22 mouse cellular contexts compared by ENCODE assay signal in genomic region chr2:167903242-167903952, GRCm38 (mm10). TPM values are rescaled to one million over a fixed set of nuclear protein-coding genes. Genes with fewer than 3 reads are reported as not detected.
DNase-seq lines count a peak whose midpoint lies in the region; ATAC-seq lines count a peak whose summit lies in the region.
"Had no signal": no experiment of that assay in that cellular context is flagged by ENCODE, and none has a peak within 500 bp of the region (broad histone marks: within the 10 kb centered on the region; RNA-seq: fewer than 3 reads in every experiment).

No protein-coding gene starts in this region.

- WGBS in heart, embryonic 10.5 days, result 79% methylated on average over 11 of the region's 11 CpGs
- 74% methylated on average over 11 of the region's 11 CpGs for WGBS in lung, embryonic 15.5 days

- no peak for DNase-seq in heart, embryonic 10.5 days (ENCODE audit: low spot score)
- DNase-seq in heart, adult 8-10 months (ENCODE audit: low spot score), result no peak
- DNase-seq in lung, postnatal 10 days, result no peak
- DNase-seq in lung, postnatal 25 days (ENCODE audit: low spot score), result peak; percentile 50
- DNase-seq: adrenal gland, postnatal 10 days; B cell, adult 2 months; cerebellum, adult 11 months; cerebellum, adult 8-10 months; cerebellum, postnatal 14 days; embryo, embryonic 11 days; gastrocnemius, adult 2 months; gastrocnemius, postnatal 25 days; heart, postnatal 10 days; heart, postnatal 4 days had no signal

- H3K4me3 ChIP-seq in heart, embryonic 10.5 days, result no peak overlapping the region
- H3K4me3 ChIP-seq in lung, embryonic 15.5 days, result no peak overlapping the region
- H3K4me3 ChIP-seq: embryonic facial prominence, embryonic 15.5 days; forebrain, embryonic 15.5 days; gastrocnemius, adult 2 months; hindbrain, embryonic 12.5 days had no signal

- peaks cover 29% of the 10 kb centered on the region for H3K27me3 ChIP-seq in heart, embryonic 10.5 days (ENCODE audit: insufficient read depth, poor library complexity, severe bottlenecking)
- peaks cover 9% of the 10 kb centered on the region for H3K27me3 ChIP-seq in lung, embryonic 15.5 days
- H3K27me3 ChIP-seq: embryonic facial prominence, embryonic 15.5 days; forebrain, embryonic 15.5 days had no signal

- no peak overlapping the region for H3K9ac ChIP-seq in lung, embryonic 15.5 days
- H3K9ac ChIP-seq: embryonic facial prominence, embryonic 15.5 days; forebrain, embryonic 15.5 days; hindbrain, embryonic 12.5 days had no signal

- H3K4me1 ChIP-seq in heart, embryonic 10.5 days, result peaks cover 25% of the 10 kb centered on the region
- peaks cover 14% of the 10 kb centered on the region; the same call in 1 of the 2 replicates for H3K4me1 ChIP-seq in lung, embryonic 15.5 days
- H3K4me1 ChIP-seq: forebrain, embryonic 15.5 days had no signal

- H3K36me3 ChIP-seq in heart, embryonic 10.5 days, result no peaks in the 10 kb centered on the region
- H3K36me3 ChIP-seq in lung, embryonic 15.5 days, result no peaks in the 10 kb centered on the region
- H3K36me3 ChIP-seq: embryonic facial prominence, embryonic 15.5 days; forebrain, embryonic 15.5 days; G1E; hindbrain, embryonic 12.5 days had no signal

- H3K27ac ChIP-seq in heart, embryonic 10.5 days, result 0 out of 2 replicates have a peak overlapping the region, but pooled peaks have one; percentile 0
- peak overlapping the region; percentile 41; the same call in 1 of the 2 replicates for H3K27ac ChIP-seq in lung, embryonic 15.5 days
- H3K27ac ChIP-seq: embryonic facial prominence, embryonic 15.5 days; forebrain, embryonic 15.5 days; gastrocnemius, adult 2 months; hindbrain, embryonic 12.5 days had no signal

- no peak for ATAC-seq in lung, embryonic 15.5 days (ENCODE audit: borderline replicate concordance, extremely low read depth, low FRiP score, low TSS enrichment)
- ATAC-seq in frontal cortex, adult (ENCODE audit: low TSS enrichment), result no peak
- no peak for ATAC-seq in erythroblast, adult 5-6 weeks (replicated peaks; ENCODE audit: low FRiP score, poor library complexity, severe bottlenecking)
- ATAC-seq: CD4-positive, CD25-positive, alpha-beta regulatory T cell, adult 4 months; forebrain, embryonic 15.5 days had no signal

- no peak overlapping the region for H3K4me2 ChIP-seq in lung, embryonic 15.5 days
- H3K4me2 ChIP-seq: embryonic facial prominence, embryonic 15.5 days; forebrain, embryonic 15.5 days; hindbrain, embryonic 12.5 days had no signal

- no peaks in the 10 kb centered on the region for H3K9me3 ChIP-seq in heart, embryonic 10.5 days
- H3K9me3 ChIP-seq in lung, embryonic 15.5 days, result no peaks in the 10 kb centered on the region
- H3K9me3 ChIP-seq: embryonic facial prominence, embryonic 15.5 days; forebrain, embryonic 15.5 days; G1E; hindbrain, embryonic 12.5 days had no signal

RNA-seq across cellular contexts. Expression of gene Ptpn1, which starts 28.5 kb away (rescaled TPM):
- polyA plus RNA-seq in heart, embryonic 10.5 days (2016; fragmentation: Nextera tagmentation; extraction: Ambion mirVana), result 45.3 and 58.3 TPM in 2 replicates
- 10 to 100 TPM; 14.7 to 17.6 (median 16.4) TPM for total RNA-seq in heart, adult 8-10 months (2022)
- polyA plus RNA-seq in lung, embryonic 15.5 days (2015; fragmentation: Nextera tagmentation; extraction: Ambion mirVana), result 65.8 and 74.4 TPM in 2 replicates
- total RNA-seq in erythroblast, adult 5-6 weeks (2015; ENCODE audit: low replicate concordance), result 11.7 and 11.9 TPM in 2 replicates
- 8.9 and 9.1 TPM in 2 replicates for total RNA-seq in erythroblast, adult 5-6 weeks (2017; ENCODE audit: low replicate concordance)
